Mouse (Mus musculus) MN1 (cell line): ENCODE results near the gene Gm13090.

Experiments
- DNase-seq: peaks from one replicate; pipeline ENCODE4 v3.0.0-alpha.2; 2016; ENCODE audit warnings: low spot score

The Gm13090 gene

DNA sequence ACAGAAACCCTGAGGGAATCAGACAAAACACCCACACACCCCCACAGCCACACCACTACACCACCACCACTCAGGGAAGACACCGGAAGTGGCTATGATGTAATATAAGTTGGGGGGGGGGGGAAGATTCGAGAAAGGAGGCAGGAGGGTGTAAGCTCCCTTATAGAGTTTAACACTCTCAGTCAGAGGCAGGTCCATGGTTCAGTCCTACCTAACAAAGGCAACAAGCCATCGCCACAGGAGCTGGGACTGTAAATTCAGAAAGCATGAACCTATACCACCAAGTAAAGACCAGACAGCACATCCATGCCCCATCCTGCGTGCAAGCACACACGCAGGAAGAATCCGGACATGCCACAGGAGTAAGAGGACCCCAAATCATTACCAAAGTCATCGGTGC, at the start of gene Gm13090:
Gm13090 (plus strand) TSS at position 301 of the 400 bp plus-strand sequence.
- no peak for DNase-seq

DNA sequence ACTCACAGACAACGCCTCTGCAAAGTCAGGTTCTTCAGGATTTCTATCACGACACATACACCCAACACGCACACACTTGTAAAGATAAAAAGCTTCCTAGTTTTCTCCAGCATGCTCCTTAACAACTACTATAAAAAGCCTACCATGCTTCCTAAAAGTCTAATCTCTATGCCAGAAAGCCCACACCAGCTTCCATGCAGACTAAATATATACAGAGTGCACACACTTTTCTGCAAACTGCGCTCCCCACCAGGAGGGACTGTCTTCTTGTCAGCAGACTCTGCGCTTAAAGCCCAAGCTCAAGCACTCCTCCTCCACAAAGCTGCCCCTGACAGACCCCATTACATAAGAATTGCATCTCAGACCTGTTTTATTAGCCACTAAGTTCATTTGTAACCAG, 47.9 kb upstream of the Gm13090 start:
- no peak for DNase-seq

DNA sequence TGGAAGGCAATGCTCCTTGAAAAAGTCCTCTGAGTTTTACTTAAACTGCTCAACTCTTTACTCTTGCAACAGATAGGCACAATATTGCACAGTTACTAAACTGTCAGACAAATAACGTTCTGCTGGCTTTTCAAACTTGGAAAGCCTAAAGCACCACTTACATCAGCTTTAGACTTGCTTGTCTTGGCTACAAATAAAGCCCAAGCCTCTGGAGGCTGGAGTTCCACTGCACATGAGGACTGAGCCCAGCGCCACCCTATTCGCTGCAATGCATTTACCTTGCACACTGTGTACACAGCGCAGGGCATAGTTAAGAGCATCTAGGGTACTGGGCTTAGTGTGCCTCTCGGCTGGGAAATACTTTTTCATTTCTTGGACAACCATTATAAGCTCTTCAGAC, 46.1 kb upstream of the Gm13090 start:
- no peak for DNase-seq

GRCm38 (mm10) chr4:151044037-151044943, 45.1 kb upstream of the Gm13090 start, which contains the start of gene Per3:
Gene Per3 (minus strand): TSS chr4:151044665.
- peak; percentile 96 for DNase-seq

DNA sequence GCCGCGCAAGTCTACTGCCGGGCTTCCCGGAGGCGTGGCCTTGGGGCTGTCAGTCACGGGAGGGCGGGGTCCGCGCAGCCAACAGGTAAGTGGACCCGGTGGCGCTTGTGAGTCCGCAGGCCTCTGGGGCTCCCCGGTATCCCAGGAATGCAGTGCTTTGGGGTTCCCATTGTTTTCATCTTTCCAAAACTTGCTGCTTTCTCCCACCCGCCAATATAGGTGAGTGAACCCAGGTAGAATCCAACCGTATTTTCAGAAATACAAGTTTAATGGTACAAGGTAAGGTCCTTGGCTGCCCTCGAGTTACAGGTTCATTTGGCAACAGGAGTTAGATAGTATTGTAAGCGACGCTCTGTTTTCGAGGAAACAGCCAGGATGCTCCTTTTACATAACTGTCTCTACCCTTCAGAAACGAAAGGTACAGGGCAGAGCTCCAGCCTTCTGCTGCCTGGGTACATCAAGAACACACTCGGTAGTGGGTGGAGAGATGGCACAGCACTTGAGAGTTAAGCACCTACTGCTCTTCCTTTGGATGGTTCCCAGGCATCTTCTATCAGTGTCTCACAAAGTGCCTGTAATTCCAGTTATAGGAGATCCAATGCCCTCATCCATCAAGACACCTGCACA, 44.3 kb upstream of the Gm13090 start:
- DNase-seq: no peak

DNA sequence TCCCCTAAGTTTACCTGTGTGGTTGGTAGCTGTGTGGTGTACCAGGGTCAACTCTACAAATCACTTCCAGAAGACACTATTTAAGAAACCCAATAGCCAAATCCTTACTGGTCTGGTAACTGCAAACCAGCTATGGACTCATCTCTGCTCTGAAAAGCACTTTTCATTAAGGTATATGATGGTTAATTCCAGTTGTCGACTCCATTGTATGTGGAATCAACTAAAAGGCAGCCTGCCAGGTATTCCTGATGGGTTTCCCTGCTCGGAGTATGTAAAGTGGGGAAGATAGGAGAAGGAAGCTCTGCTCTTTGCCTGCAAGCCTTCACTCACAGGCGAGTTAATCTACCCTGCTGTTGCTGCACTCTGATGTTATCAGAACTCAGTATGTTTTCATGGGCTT, 42.8 kb upstream of the Gm13090 start:
- no peak for DNase-seq

DNA sequence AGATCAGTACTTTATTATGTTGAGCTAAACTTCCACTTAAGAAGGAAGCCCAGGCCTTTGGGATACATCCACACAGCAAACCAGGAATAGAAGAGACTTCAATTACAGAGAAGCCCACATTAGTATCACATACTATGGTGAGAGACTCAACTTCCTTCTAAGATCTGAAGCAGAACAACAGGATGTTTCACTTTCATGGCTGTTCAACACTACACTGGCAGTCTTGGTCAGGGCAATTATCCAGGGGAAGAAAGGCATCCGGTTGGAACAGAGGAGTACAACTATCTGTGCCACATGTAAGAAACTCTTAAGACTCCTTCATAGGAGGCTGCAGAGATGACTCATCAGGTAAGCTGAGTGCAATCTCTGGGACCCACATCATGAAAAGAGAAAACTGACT, 38.2 kb upstream of the Gm13090 start:
- no peak for DNase-seq

GRCm38 (mm10) chr4:151057347-151058321, 31.7 kb upstream of the Gm13090 start, which contains the start of gene Vamp3:
Gene Vamp3 (minus strand): TSS chr4:151057963.
- DNase-seq: peak; percentile 99

- no peak for DNase-seq
Measured at GRCm38 (mm10) chr4:151058634-151059033, 30.7 kb upstream of the Gm13090 start.

DNA sequence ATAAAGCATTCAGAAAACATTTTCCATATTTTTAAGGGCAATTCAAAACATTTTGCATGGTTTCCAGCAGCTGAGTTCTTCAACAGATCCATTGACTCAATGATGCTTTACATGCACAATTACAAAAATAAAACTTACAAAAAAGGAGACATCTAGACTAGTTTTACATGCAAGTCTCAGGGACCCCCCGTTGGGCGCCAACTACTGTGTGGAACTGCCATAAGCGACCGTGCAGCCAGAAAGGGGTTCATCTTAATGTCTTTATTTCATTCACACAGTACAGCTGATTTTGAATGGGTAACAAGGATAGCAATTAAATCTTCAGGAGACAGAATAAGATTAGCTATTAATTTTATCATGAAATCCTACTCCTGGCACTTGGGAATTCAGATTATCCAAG, 29.8 kb upstream of the Gm13090 start:
- DNase-seq: no peak

- no peak for DNase-seq
Measured at GRCm38 (mm10) chr4:151068751-151069150, 20.6 kb upstream of the Gm13090 start.

- no peak for DNase-seq
Measured at GRCm38 (mm10) chr4:151070962-151071361, 18.4 kb upstream of the Gm13090 start.

DNA sequence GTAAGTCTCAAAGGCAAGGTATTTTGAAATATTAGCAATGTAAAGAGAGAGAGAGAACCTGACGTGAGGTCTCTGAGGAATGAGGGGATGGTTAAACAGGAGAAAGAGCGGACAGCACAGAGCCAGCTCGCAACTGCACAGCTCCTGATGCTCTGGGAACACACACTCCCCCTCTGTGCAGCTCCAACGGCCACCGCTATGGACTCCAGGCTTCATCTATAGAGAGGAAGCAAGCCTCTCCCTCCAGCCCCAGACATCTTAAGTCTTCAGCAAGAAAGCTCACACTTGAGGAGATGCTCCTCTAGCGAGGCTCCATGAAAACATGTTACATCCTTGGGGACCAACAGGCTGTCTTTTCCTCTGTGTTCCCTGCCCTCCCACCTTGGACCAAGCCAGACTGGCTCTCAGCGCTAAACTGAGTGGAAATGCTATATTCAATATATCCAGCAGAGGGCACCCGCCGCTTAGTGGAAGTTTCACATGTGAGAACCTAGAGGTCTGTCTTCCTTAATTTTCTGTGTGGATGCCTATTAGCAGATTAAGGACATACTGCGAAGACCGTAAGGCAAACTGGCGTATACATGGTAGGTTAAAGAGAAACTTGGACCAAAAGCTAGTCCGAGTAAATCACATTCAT, 16.1 kb upstream of the Gm13090 start:
- peak; percentile 88 for DNase-seq

- DNase-seq: no peak
Measured at GRCm38 (mm10) chr4:151074817-151075216, 14.6 kb upstream of the Gm13090 start.

DNA sequence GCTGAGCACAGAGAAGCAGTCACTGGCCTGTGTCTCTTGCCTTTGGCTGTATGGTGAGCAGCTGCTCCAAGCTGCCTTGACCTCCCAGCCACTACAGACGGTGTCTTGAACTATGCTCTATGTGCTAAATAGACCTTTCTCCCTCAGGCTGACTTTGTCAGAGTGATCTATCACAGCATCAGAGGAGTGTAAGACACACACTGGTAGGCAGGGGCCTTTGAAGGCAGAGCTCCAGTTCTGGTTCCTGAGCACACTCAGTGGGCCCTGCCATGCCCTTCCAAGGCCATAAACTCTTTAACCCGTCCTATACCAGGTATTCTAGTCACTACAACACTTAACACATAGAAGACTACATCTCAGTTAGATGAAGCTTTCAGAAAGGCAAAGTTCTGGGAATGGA, 8.0 kb upstream of the Gm13090 start:
- no peak for DNase-seq

GRCm38 (mm10) chr4:151081977-151082376, 7.4 kb upstream of the Gm13090 start:
- DNase-seq: no peak

DNA sequence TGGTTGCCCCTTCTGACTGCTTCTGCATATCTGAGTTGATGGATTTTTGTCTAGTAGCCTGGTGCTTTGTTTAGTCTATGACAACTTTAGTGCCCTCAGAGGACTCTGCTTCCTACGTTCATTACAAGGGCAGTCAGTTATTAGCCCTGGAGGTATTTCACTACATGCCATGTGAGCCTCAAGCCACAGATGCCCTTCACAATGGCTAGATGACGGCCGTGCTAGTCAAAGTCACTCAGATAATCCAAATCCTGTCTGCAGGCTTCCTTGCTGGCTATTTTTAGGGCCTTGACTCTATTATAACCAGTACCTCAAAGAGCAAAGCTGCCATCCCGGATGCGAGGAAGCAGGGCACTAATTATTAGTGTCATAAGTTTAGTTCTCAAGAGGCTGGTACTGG, 6.3 kb upstream of the Gm13090 start:
- no peak for DNase-seq

DNA sequence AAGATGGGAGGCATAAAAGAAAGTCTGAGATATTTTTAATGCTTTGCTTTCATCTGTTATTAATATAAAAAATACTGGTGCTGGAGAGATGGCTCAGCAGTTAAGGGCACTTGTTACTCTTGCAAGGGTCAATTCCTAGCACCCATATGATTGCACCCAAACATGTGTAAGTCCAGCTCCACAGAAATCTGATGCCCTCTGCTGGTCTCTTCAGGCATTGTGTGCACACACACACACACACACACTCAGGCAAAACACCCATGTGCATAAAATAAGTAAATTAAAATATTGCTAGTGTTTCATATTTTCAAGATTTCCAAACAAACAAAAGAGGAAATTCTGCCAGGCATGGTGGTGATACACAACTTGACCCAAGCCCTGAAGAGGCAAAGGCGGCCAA, 2.0 kb upstream of the Gm13090 start:
- no peak for DNase-seq

- DNase-seq: no peak
Measured at GRCm38 (mm10) chr4:151088819-151089218, 551 bp upstream of the Gm13090 start.

DNA sequence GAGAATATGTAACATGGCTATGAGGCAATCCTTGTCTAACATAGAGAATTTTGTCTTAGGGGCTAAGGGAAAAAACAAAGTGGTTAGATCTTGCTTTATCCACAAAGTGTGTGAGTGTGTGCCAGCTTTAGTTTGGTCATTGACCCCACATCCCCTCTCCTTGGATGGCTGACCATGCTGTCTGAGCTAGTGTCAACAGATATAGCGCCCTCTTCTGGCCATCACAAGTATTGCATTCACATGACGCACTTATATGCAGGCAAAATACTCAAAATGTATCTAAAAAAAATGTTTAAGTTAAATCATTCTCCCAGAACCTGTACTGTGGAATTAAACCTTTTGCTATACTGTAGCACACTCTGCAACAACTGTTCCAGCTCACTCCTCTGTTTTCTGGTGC, 5.8 kb downstream of the Gm13090 start:
- no peak for DNase-seq

DNA sequence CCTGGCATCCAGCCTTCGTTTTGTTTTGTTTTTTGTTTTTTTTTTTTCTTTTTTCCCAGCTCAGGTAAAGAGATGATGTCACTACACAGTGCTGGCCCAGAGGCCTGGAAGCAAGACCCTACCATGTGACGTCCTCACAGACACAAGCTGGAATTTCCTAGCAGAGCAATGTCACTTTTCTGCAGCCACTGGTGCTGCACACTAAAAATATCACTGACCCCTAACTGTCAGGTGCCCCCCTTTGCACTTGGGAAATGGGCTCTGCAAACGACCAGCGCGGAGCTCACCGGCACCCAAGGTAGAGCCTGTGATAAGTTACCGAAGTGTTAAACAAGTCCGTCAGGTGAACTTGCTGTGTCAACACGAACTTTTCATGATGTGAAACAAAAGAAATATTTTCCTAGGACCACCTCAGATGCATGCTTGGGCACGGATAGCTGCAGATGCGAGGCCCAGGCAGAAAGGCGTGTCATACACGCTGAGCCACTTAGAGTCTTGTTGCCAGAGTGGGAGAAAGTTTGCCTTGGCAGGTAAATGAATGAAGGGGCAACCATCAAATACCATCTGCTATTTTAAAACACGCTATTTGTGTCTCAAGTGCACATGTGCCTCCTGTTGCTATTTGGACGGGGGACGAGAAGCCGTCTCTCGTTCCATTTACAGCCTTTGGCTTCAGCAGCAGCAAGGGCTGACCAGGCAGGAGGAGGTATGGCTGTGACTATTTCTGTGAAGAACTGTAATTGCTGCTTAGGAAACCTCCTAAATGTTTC, 7.1 kb downstream of the Gm13090 start:
- no peak for DNase-seq
